ENCODE assay signal across 13 mouse cellular contexts in genomic region chr2:178735099-178735498, GRCm38 (mm10).
DNase-seq lines count a peak whose midpoint lies in the region; ATAC-seq and TF ChIP-seq lines count a peak whose summit lies in the region.
"Had no signal": no experiment of that assay in that cellular context is flagged by ENCODE, and none has a peak within 500 bp of the region (broad histone marks: within the 10 kb centered on the region; RNA-seq: fewer than 3 reads in every experiment).

No protein-coding gene starts in this region.

- peak; percentile 14 to 24 for DNase-seq in heart, postnatal 14 days
- DNase-seq in testis, postnatal 10 days (ENCODE audit: low spot score), result peak; percentile 59
- DNase-seq in testis, postnatal 14 days (ENCODE audit: low spot score), result no peak
- peak; percentile 78 for DNase-seq in forelimb bud, embryonic 11.5 days (ENCODE audit: low read depth, low spot score)
- peak; percentile 21 for DNase-seq in stomach, postnatal 0 days (ENCODE audit: low spot score)
- DNase-seq in right cerebral cortex, adult 2 months (ENCODE audit: low spot score in 2 of 2), result no peak
- no peak for DNase-seq in frontal cortex, postnatal 36 days (ENCODE audit: low spot score in 2 of 2)
- DNase-seq: right cerebral cortex, postnatal 4 days; thymus, adult 2 months had no signal

- 4% methylated on average over 2 of the region's 2 CpGs for WGBS in heart, embryonic 12.5 days
- WGBS in stomach, postnatal 0 days, result 0% methylated on average over 2 of the region's 2 CpGs

- no peak for TF ChIP-seq EP300 in stomach, postnatal 0 days (optimal IDR thresholded peaks at IDR 0.05)

- no peak overlapping the region for H3K27ac ChIP-seq in heart, embryonic 12.5 days (ENCODE audit: poor library complexity, severe bottlenecking)
- no peak overlapping the region for H3K27ac ChIP-seq in stomach, postnatal 0 days (replicated peaks)
- H3K27ac ChIP-seq: intestine, embryonic 15.5 days; limb, embryonic 15.5 days had no signal

- no peak overlapping the region for H3K4me2 ChIP-seq in heart, embryonic 12.5 days
- no peak overlapping the region for H3K4me2 ChIP-seq in stomach, postnatal 0 days (replicated peaks; ENCODE audit: low read depth)
- H3K4me2 ChIP-seq: intestine, embryonic 15.5 days; limb, embryonic 15.5 days had no signal

- no peaks in the 10 kb centered on the region for H3K9me3 ChIP-seq in heart, embryonic 12.5 days (replicated peaks)
- H3K9me3 ChIP-seq in stomach, postnatal 0 days (ENCODE audit: control insufficient read depth, low read length), result no peaks in the 10 kb centered on the region
- H3K9me3 ChIP-seq: intestine, embryonic 15.5 days; limb, embryonic 15.5 days had no signal

- no peak overlapping the region for H3K9ac ChIP-seq in heart, embryonic 12.5 days
- no peak overlapping the region for H3K9ac ChIP-seq in stomach, postnatal 0 days (ENCODE audit: low read length)
- H3K9ac ChIP-seq: intestine, embryonic 15.5 days; limb, embryonic 15.5 days had no signal

- no peaks in the 10 kb centered on the region for H3K36me3 ChIP-seq in heart, embryonic 12.5 days
- no peaks in the 10 kb centered on the region for H3K36me3 ChIP-seq in stomach, postnatal 0 days (ENCODE audit: control insufficient read depth, insufficient read depth, low read length)
- H3K36me3 ChIP-seq: intestine, embryonic 15.5 days; limb, embryonic 15.5 days had no signal

- no peak for ATAC-seq in heart, embryonic 12.5 days (ENCODE audit: insufficient number of reproducible peaks, low FRiP score)
- no peak for ATAC-seq in stomach, postnatal 0 days (ENCODE audit: low FRiP score, low TSS enrichment)
- ATAC-seq: intestine, embryonic 15.5 days; midbrain, embryonic 16.5 days had no signal

- no peaks in the 10 kb centered on the region for H3K4me1 ChIP-seq in heart, embryonic 12.5 days (replicated peaks)
- no peaks in the 10 kb centered on the region for H3K4me1 ChIP-seq in stomach, postnatal 0 days (replicated peaks; ENCODE audit: control insufficient read depth, insufficient read depth)
- H3K4me1 ChIP-seq: intestine, embryonic 15.5 days; limb, embryonic 15.5 days had no signal

- no peak overlapping the region for H3K4me3 ChIP-seq in heart, embryonic 12.5 days
- no peak overlapping the region for H3K4me3 ChIP-seq in stomach, postnatal 0 days (ENCODE audit: low read depth, low read length)
- H3K4me3 ChIP-seq: intestine, embryonic 15.5 days; limb, embryonic 15.5 days had no signal

- H3K27me3 ChIP-seq in heart, embryonic 12.5 days (replicated peaks), result no peaks in the 10 kb centered on the region
- no peaks in the 10 kb centered on the region for H3K27me3 ChIP-seq in stomach, postnatal 0 days (ENCODE audit: control insufficient read depth, insufficient read depth, low read length)
- H3K27me3 ChIP-seq: intestine, embryonic 15.5 days; limb, embryonic 15.5 days had no signal

- TF ChIP-seq CTCF in stomach, postnatal 0 days (IDR thresholded peaks at IDR 0.05; ENCODE audit: low read depth), result no peak

- intact Hi-C loops in heart, postnatal 14 days (cut with DNase I), result no loop called here

Comparison
In these comparisons a context has a peak if more than half of its experiments do, and no peak if none do; other contexts are left out.
1. DNase-seq: peak in heart, postnatal 14 days (2 of 2), testis, postnatal 10 days (single experiment), forelimb bud, embryonic 11.5 days (single experiment) and stomach, postnatal 0 days (single experiment); none in testis, postnatal 14 days (single experiment), right cerebral cortex, adult 2 months (0 of 2) and frontal cortex, postnatal 36 days (0 of 2).